Mouse (Mus musculus): Measurements from ENCODE around the gene Th. TPM values are rescaled to one million over a fixed set of nuclear protein-coding genes. Genes with fewer than 3 reads are reported as not detected.

Gene Th
- under 1 TPM in 1 of 2 experiments, not detected in 1; 0.34 TPM for polyA plus RNA-seq (2017; shearing (Covaris generic))

DNA sequence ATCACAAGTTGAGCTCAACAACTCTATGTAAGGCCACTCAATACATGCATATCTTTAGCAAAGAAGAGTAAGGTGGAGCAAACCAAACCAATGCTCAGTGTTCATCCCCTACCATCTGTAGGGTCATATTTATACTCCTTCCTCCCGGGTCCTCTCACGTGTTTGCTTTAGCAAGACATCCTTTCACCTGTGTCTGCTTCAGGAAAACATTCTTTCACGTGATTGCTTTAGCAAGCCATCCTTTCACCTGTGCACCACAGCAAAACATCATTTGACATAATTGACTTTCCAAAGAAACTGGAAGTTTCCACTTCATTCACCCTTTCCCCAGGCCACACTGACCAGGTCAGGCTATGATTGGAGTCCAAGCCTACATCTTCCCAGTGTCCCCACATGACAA lies at the start of gene Th:
TSS of gene Th (minus strand) at position 101 of the 400 bp plus-strand sequence.

DNA sequence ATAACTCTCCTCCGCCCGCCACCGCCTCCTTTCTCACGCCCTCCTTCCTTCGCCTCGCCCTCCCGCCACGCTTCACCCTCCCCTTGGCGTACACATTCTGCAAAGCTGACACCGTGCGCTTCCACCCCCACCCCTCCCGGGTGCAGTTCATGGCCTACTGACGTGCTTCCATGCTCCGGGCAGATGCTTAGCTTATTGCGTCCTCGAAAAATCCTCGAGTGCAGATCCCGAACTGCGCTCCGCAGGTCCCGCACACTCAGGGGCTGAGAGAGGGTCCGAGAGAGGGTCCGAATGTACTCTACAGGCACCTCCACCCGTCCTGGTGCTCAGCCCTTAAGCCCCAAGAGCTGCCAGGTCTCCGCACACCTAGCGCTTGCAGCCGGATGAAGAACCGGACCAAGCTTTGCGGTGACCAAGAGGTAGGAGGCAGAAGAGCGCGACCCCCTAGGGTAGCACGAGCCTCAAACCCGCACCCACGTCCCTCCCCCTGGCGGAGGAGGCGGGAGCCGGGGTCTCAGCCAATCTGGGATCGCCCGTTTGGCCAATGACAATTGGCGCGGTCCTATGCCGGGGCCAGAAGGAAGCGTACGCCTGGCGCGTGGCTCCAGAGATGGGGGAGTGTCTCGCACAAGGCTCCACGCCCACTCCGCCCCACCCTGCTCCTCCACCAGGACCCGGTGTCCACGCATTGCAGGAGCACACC lies 38.0 kb upstream of the Th start, which contains the start of gene Ascl2:
TSS of gene Ascl2 (minus strand) at position 456 of the 703 bp plus-strand sequence.

Other genes starting within 250 kb of the Th start
- under 1 TPM in 1 of 2 experiments, not detected in 1; 0.86 TPM for gene Ins2, start 187.7 kb downstream of the Th start, polyA plus RNA-seq (2017; shearing (Covaris generic))
- gene Ascl2, start 38.1 kb upstream of the Th start, polyA plus RNA-seq (2017; shearing (Covaris generic)) = under 1 TPM in 1 of 2 experiments, not detected in 1; 0.85 TPM
- 100 to 1,000 TPM; 416 to 450 TPM for gene Tspan32, start 73.9 kb upstream of the Th start, polyA plus RNA-seq (2017; shearing (Covaris generic))
- 100 to 1,000 TPM; 109 to 136 TPM for gene Cd81, start 121.6 kb upstream of the Th start, polyA plus RNA-seq (2017; shearing (Covaris generic))
- 10 to 100 TPM; 41.4 to 44.9 TPM for gene Tssc4, start 138.1 kb upstream of the Th start, polyA plus RNA-seq (2017; shearing (Covaris generic))
- under 1 TPM in 1 of 2 experiments, not detected in 1; 0.41 TPM for gene Trpm5, start 163.5 kb upstream of the Th start, polyA plus RNA-seq (2017; shearing (Covaris generic))
- gene Kcnq1, start 175.2 kb upstream of the Th start, polyA plus RNA-seq (2017; shearing (Covaris generic)) = not detected